Mouse (Mus musculus): ENCODE data around the gene Tgif1. TPM values are rescaled to one million over a fixed set of nuclear protein-coding genes. Genes with fewer than 3 reads are reported as not detected.
"Not testable (repeated sequence)": the region's sequence is repeated elsewhere in the genome, so short reads cannot be mapped to it uniquely, and the experiment has no call there.

Gene Tgif1
- polyA plus RNA-seq, 1 experiment from 2014 or later, result 53.0 TPM

DNA sequence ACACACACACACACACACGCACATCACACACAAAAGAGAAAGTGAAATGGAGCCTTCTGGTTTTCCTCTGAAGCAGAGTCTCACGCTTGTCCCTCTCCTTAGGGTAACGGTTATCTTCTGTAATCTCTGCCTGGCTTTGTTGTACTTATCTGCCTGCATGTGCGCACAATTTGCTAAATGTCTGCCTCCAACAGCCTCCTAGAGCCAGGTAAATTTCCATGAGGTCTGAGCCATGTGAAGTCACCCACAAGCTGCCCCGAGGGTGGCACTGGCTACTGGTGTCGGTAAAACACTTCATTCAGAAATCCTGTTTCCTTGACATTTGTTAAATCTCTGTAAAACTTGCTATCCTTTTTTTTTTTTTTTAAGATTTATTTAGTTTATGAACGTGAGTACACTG is 15.3 kb downstream of the Tgif1 start:
- no peak for ATAC-seq (ENCODE audit: low FRiP score)
- no peak for DNase-seq (ENCODE audit: low spot score, missing footprints)
- no peaks in the 10 kb centered on the region for H3K9me3 ChIP-seq (ENCODE audit: control insufficient read depth, low read length)
- peaks cover 8% of the 10 kb centered on the region; the same call in 1 of the 2 replicates for H3K4me1 ChIP-seq (ENCODE audit: control insufficient read depth, insufficient read depth, low read length)
- no peak overlapping the region for H3K9ac ChIP-seq (ENCODE audit: low read length)
- 0 out of 2 replicates have a peak, but pooled peaks cover 3% of the 10 kb centered on the region for H3K36me3 ChIP-seq (ENCODE audit: control insufficient read depth, insufficient read depth, low read length)
- no peak overlapping the region for H3K27ac ChIP-seq (ENCODE audit: low read depth, low read length)
- 90% methylated on average over 7 of the region's 7 CpGs for whole genome bisulfite sequencing
- no peak overlapping the region for H3K4me3 ChIP-seq (ENCODE audit: low read depth, low read length)
- no peak overlapping the region for H3K4me2 ChIP-seq
- H3K27me3 ChIP-seq (ENCODE audit: control insufficient read depth, insufficient read depth, low read length), result peaks cover 4% of the 10 kb centered on the region; the same call in 1 of the 2 replicates

DNA sequence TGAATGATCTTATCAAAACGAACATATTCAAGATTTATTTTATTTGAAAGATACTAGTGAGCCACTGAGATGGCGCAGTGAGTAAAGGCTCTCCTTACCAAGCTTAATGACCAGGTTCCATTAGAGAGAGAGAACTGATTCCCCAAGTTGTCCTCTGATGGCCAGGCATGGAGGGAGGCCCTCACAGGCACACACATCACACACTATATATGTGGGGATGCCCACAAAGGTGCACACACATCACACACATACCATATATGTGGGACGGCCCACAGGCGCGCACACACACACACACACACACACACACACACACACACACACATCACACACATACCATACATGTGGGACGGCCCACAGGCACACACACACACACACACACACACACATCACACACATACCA is 15.9 kb downstream of the Tgif1 start:
- H3K4me2 ChIP-seq; H3K27ac ChIP-seq (ENCODE audit: low read depth, low read length); DNase-seq (ENCODE audit: low spot score, missing footprints); H3K9me3 ChIP-seq (ENCODE audit: control insufficient read depth, low read length); H3K36me3 ChIP-seq (ENCODE audit: control insufficient read depth, insufficient read depth, low read length); H3K4me1 ChIP-seq (ENCODE audit: control insufficient read depth, insufficient read depth, low read length); H3K4me3 ChIP-seq (ENCODE audit: low read depth, low read length); ATAC-seq (ENCODE audit: low FRiP score); H3K9ac ChIP-seq (ENCODE audit: low read length); H3K27me3 ChIP-seq (ENCODE audit: control insufficient read depth, insufficient read depth, low read length): not testable (repeated sequence)
- 88% methylated on average over 6 of the region's 6 CpGs for WGBS

DNA sequence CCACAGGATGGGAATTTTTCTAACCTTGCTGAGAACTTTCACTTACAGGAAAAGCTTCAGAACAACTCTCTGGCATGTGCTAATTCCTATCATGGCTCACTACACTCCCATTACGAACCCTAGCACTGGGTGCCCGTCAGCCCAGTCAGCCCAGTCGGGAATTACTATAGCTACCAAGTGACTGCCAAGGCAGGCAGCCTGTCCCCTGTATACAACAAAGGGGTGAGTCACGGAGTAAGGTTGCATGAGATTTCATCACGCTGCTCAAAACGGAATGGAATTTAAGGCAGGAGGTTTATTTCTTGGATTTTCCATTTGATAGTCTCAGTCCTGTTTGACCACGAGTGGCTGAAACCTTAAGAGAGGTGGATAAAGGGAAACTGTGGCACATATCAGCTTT is 16.5 kb downstream of the Tgif1 start:
- no peak for ATAC-seq (ENCODE audit: low FRiP score)
- no peak overlapping the region for H3K27ac ChIP-seq (ENCODE audit: low read depth, low read length)

DNA sequence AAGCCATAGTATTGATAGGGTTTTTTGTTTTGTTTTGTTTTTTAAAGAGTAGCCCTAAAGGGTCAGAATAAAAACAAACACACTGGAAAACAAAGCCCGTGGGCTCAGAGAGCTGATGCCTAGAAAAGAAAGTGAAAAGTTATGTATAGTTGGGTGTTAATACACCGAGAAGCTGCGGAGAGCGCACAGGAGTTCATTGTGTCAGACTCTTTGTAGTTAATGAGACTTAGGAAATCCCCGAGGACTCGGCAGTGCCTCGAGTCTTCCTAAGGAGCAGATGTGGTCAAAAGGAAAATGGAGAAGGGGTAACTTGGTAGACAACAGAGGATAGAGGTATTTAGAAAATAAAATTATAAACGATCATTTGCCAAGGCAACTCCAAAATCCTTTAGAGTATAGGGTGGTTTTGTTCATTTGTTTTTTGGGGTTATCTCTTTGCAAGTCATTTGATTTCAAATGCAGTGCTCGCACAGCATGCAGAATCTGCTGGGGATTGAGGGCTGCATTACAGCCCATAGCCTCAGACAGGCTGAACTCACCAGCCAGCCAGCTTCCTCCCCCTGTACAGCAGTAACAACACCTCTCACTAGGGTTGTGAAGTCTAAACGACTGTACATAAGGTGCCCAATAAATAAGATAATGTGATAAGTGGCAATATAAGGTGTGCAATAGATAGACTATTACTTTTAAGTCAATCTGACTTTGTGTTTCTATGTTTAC is 18.1 kb downstream of the Tgif1 start:
- Histone ChIP-seq H3K27ac (ENCODE audit: low read depth, low read length) (no peak overlapping the region), H3K36me3 (ENCODE audit: control insufficient read depth, insufficient read depth, low read length) (no peaks in the 10 kb centered on the region), H3K4me2 (peak overlapping the region; percentile 64), H3K9ac (ENCODE audit: low read length) (peak overlapping the region; percentile 53), H3K4me1 (ENCODE audit: control insufficient read depth, insufficient read depth, low read length) (peaks cover 8% of the 10 kb centered on the region; the same call in 1 of the 2 replicates), H3K9me3 (ENCODE audit: control insufficient read depth, low read length) (no peaks in the 10 kb centered on the region), H3K27me3 (ENCODE audit: control insufficient read depth, insufficient read depth, low read length) (peaks cover 4% of the 10 kb centered on the region; the same call in 1 of the 2 replicates), H3K4me3 (ENCODE audit: low read depth, low read length) (peak overlapping the region; percentile 32)
- DNase-seq (ENCODE audit: low spot score, missing footprints), result peak; percentile 93
- WGBS, result under 1% methylated on average over 10 of the region's 10 CpGs
- ATAC-seq (ENCODE audit: low FRiP score), result peak; percentile 67

More for the DNA sequence above, 16.5 kb downstream of the Tgif1 start:
- H3K4me1 ChIP-seq (ENCODE audit: control insufficient read depth, insufficient read depth, low read length), result peaks cover 8% of the 10 kb centered on the region; the same call in 1 of the 2 replicates
- H3K9ac ChIP-seq (ENCODE audit: low read length), result no peak overlapping the region
- no peak for DNase-seq (ENCODE audit: low spot score, missing footprints)
- 30% methylated on average over 7 of the region's 7 CpGs for WGBS
- H3K27me3 ChIP-seq (ENCODE audit: control insufficient read depth, insufficient read depth, low read length), result peaks cover 4% of the 10 kb centered on the region; the same call in 1 of the 2 replicates
- H3K4me2 ChIP-seq, result no peak overlapping the region
- H3K9me3 ChIP-seq (ENCODE audit: control insufficient read depth, low read length), result no peaks in the 10 kb centered on the region
- H3K4me3 ChIP-seq (ENCODE audit: low read depth, low read length), result no peak overlapping the region
- no peaks in the 10 kb centered on the region for H3K36me3 ChIP-seq (ENCODE audit: control insufficient read depth, insufficient read depth, low read length)

DNA sequence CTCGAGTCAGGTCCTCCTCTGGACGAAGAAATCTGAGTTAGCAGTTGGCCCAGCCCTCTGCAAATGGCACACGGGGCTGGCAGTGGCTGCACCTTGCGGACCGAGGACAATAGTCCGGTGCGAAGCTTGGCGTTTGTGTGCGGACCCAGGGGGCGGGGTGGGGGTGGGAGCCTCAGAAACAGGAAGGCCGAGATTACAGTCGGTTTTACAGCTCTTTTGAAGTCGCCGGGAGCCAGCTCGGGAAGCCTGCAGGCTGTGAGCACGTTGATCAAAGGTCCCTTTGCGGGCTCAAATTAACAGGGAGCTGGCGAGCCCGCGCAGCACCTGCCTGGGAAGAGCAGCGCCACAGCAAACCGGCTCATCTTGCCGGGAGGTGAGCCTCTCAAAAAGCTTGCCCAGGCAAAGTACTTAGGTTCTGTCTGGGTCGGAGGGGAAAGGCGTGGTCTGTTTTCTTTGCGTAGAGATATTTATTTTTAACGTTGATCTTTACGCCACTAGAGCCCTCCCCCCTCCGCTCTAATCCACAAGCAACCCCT is 18.8 kb downstream of the Tgif1 start:
- peak overlapping the region; percentile 64 for H3K4me2 ChIP-seq
- no peak overlapping the region for H3K27ac ChIP-seq (ENCODE audit: low read depth, low read length)
- DNase-seq (ENCODE audit: low spot score, missing footprints) (peak; percentile 94), ATAC-seq (ENCODE audit: low FRiP score) (peak; percentile 50)
- peak overlapping the region; percentile 53 for H3K9ac ChIP-seq (ENCODE audit: low read length)
- H3K36me3 ChIP-seq (ENCODE audit: control insufficient read depth, insufficient read depth, low read length), result no peaks in the 10 kb centered on the region
- H3K27me3 ChIP-seq (ENCODE audit: control insufficient read depth, insufficient read depth, low read length), result peaks cover 4% of the 10 kb centered on the region; the same call in 1 of the 2 replicates
- WGBS, result under 1% methylated on average over 29 of the region's 29 CpGs
- H3K4me1 ChIP-seq (ENCODE audit: control insufficient read depth, insufficient read depth, low read length), result peaks cover 8% of the 10 kb centered on the region; the same call in 1 of the 2 replicates
- H3K9me3 ChIP-seq (ENCODE audit: control insufficient read depth, low read length), result no peaks in the 10 kb centered on the region
- H3K4me3 ChIP-seq (ENCODE audit: low read depth, low read length), result peak overlapping the region; percentile 32

DNA sequence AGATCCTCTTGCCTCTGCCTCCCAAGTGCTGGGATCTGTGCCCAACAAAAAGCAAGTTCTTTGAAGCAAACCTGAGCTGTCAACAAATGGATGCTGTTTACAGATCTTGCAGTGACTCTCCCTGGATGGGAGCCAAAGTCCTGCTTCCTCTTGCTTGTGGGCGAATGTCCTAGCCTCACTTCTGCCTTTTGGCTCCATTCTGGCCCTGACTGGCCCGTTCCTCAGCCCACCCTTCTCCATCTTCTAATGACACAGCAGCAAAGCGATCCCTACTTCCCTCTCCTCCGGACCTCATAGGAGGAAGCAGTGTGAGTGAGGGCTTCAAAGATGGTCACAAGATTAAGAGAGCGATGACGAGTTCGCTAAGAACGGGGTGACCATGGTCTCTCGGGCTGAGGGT is 20.8 kb downstream of the Tgif1 start:
- Histone ChIP-seq H3K27ac (ENCODE audit: low read depth, low read length) (no peak overlapping the region), H3K4me3 (ENCODE audit: low read depth, low read length) (no peak overlapping the region), H3K9ac (ENCODE audit: low read length) (no peak overlapping the region), H3K4me1 (ENCODE audit: control insufficient read depth, insufficient read depth, low read length) (peaks cover 8% of the 10 kb centered on the region; the same call in 1 of the 2 replicates), H3K9me3 (ENCODE audit: control insufficient read depth, low read length) (no peaks in the 10 kb centered on the region), H3K4me2 (no peak overlapping the region), H3K27me3 (ENCODE audit: control insufficient read depth, insufficient read depth, low read length) (peaks cover 4% of the 10 kb centered on the region; the same call in 1 of the 2 replicates), H3K36me3 (ENCODE audit: control insufficient read depth, insufficient read depth, low read length) (no peaks in the 10 kb centered on the region)
- ATAC-seq (ENCODE audit: low FRiP score) (no peak), DNase-seq (ENCODE audit: low spot score, missing footprints) (no peak)
- WGBS, result 91% methylated on average over 9 of the region's 9 CpGs

DNA sequence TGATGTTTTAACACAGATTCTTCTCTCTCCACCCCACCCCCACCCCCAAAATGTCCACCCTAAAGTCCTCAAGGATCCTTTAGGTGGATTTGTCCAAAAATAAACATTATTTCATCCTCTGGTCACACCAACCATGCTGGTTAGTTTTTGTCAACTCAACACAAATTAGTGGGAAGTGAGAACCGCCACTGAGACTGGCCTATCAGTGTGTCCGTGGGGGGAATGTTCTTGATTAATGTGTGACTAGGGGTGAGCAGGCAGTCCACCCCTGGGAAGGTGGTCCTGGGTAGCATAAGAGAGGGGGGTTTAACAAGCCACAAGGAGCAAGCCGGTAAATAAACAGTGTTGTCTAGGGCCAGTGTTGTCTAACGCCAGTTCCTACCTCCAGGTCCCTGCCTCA is 21.8 kb downstream of the Tgif1 start:
- DNase-seq (ENCODE audit: low spot score, missing footprints), result no peak
- no peak overlapping the region for H3K9ac ChIP-seq (ENCODE audit: low read length)
- 89% methylated on average over 4 of the region's 4 CpGs for WGBS
- H3K27ac ChIP-seq (ENCODE audit: low read depth, low read length), result no peak overlapping the region
- peaks cover 8% of the 10 kb centered on the region; the same call in 1 of the 2 replicates for H3K4me1 ChIP-seq (ENCODE audit: control insufficient read depth, insufficient read depth, low read length)
- no peaks in the 10 kb centered on the region for H3K36me3 ChIP-seq (ENCODE audit: control insufficient read depth, insufficient read depth, low read length)
- H3K27me3 ChIP-seq (ENCODE audit: control insufficient read depth, insufficient read depth, low read length), result peaks cover 4% of the 10 kb centered on the region; the same call in 1 of the 2 replicates
- H3K4me3 ChIP-seq (ENCODE audit: low read depth, low read length), result no peak overlapping the region
- H3K9me3 ChIP-seq (ENCODE audit: control insufficient read depth, low read length), result no peaks in the 10 kb centered on the region
- ATAC-seq (ENCODE audit: low FRiP score), result no peak
- H3K4me2 ChIP-seq, result no peak overlapping the region

DNA sequence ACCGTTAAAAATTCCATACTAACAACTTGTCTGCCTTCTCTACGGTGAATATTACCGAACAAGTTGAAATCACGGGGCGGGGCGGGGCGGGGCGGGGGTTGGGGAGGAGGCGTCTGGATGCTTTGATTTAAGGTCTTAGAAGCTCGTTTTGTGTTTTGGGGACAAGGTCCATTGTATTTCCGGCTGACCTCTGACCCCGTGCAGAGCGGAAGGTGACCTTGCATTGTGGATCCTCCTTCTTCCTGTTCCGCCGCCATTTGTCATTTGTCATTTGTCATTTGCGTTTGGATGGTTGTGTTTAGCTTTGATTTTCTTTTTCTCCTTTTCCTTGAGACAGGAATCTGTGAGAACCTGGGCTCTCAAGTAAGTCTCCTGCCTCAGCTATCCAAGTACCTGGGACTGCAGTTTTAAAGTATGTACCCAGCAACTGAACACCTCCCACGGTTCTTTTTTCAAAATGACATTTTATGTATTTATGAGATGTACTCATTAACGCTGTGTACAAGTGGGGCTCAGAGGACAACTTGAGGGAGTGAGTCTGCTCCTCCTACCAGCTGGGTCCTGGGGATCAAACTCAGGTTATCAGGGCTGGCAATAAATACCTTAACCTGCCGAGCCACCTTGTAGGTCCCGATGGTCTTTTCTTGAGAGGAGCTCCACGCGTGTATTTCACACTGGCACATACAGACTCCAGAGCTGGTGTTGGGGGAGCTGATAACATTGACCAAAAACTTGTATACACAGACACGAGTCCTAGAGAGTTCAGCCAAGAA is 23.2 kb downstream of the Tgif1 start:
- 75% methylated on average over 23 of the region's 23 CpGs for WGBS
- DNase-seq (ENCODE audit: low spot score, missing footprints) (no peak), ATAC-seq (ENCODE audit: low FRiP score) (no peak)
- peaks cover 4% of the 10 kb centered on the region; the same call in 1 of the 2 replicates for H3K4me1 ChIP-seq (ENCODE audit: control insufficient read depth, insufficient read depth, low read length)
- no peak overlapping the region for H3K4me2 ChIP-seq
- no peaks in the 10 kb centered on the region for H3K9me3 ChIP-seq (ENCODE audit: control insufficient read depth, low read length)
- H3K4me3 ChIP-seq (ENCODE audit: low read depth, low read length), result no peak overlapping the region
- H3K9ac ChIP-seq (ENCODE audit: low read length), result no peak overlapping the region
- H3K27ac ChIP-seq (ENCODE audit: low read depth, low read length), result no peak overlapping the region
- no peaks in the 10 kb centered on the region for H3K36me3 ChIP-seq (ENCODE audit: control insufficient read depth, insufficient read depth, low read length)
- peaks cover 2% of the 10 kb centered on the region; the same call in 1 of the 2 replicates for H3K27me3 ChIP-seq (ENCODE audit: control insufficient read depth, insufficient read depth, low read length)

Data from midbrain, embryonic 11.5 days (tissue).